Mouse (Mus musculus): ENCODE measurements around the gene Gm21679. TPM values are rescaled to one million over a fixed set of nuclear protein-coding genes. Genes with fewer than 3 reads are reported as not detected.

Gm21679 gene
- not detected for polyA plus RNA-seq (2017; shearing (Covaris generic))

DNA sequence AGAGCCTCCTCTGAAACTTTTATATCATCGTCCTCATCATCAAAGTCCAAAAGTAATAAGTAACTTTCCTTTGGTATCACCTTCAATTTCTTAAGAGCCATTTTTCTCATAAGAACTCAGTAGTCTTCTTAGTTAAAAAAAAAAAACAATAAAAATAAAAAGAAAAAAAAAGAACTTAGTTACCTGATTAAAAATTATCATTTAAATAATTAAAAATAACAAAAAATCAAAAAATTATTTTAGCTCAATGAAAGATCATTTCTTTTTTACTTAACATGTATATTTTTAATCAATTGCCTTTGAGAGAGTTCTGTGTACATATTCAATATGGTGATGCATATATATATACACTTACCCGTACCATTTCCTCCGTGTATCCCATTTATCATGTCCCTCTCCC is at the start of gene Gm21679:
Gene Gm21679 (minus strand): TSS at position 101 of the 400 bp plus-strand sequence.

Data from activated CD4-positive, CD25-positive, alpha-beta regulatory T cell, adult 9 weeks (primary cell).